Mouse (Mus musculus) bone marrow, adult 2 months (tissue): ENCODE data around the gene Polr2m.

Experiments
- CTCF ChIP-seq: fragments of 200-500 bp; IDR thresholded peaks from 2 replicates; pipeline ENCODE4 v1.5.1; 2011; ENCODE audit warnings: low read length, control low read depth; ENCODE audit not compliant: control insufficient read depth, insufficient read depth
- POLR2A ChIP-seq: fragments of 200-500 bp; IDR thresholded peaks from 2 replicates; pipeline ENCODE4 v1.6.1; 2011; ENCODE audit warnings: low read depth, mild to moderate bottlenecking, control low read depth, low read length, borderline replicate concordance; ENCODE audit not compliant: control insufficient read depth

DNA sequence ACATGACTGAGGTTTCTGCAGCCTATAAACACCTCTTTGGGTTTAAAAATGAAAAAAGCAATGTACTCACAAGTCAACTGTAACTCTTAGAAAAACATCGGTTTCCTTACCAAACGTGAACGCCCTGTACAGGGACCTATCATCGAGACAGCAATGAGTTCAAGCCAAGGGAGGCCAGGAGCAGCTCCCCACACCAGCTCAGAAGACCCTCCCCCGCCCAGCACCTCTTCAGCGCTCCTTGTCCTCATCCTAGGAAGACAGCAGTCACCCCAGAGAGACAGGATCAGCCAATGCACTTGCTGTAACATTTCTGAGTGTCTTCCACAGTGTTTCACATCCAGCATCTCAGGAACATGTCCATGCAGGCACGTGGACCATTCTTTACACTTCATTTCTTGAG lies 7.1 kb downstream of the Polr2m start:
- TF ChIP-seq CTCF (no peak), POLR2A (no peak)
